Mouse (Mus musculus) hindbrain, embryonic 14.5 days (tissue): ENCODE measurements around the gene Zfp30. TPM values are rescaled to one million over a fixed set of nuclear protein-coding genes. Genes with fewer than 3 reads are reported as not detected.

Experiments
- ATAC-seq: fragments of 200-750 bp; cut with Nextera tagmentation; 2 replicates; pipeline ENCODE4 v1.8.0; 2017; ENCODE audit warnings: moderate number of reproducible peaks, mild to moderate bottlenecking, moderate TSS enrichment, moderate library complexity; ENCODE audit not compliant: low FRiP score
- DNase-seq: peaks from one replicate; pipeline ENCODE4 v3.0.0-alpha.2; 2015; ENCODE audit warnings: low spot score
- H3K27ac ChIP-seq: fragments of 300-500 bp; sonication (generic); 2 replicates; pipeline ENCODE4 v1.5.1; 2014; ENCODE audit warnings: mild to moderate bottlenecking, moderate library complexity
- H3K27me3 ChIP-seq: fragments of 300-500 bp; sonication (generic); 2 replicates; pipeline ENCODE4 v1.6.1; 2014; ENCODE audit warnings: mild to moderate bottlenecking, low read length, mixed read lengths; ENCODE audit not compliant: control insufficient read depth, insufficient read depth
- H3K36me3 ChIP-seq: fragments of 300-500 bp; sonication (generic); replicated peaks from 2 replicates; pipeline ENCODE4 v1.6.1; 2014; ENCODE audit not compliant: control insufficient read depth, insufficient read depth
- H3K4me1 ChIP-seq: fragments of 300-500 bp; sonication (generic); replicated peaks from 2 replicates; pipeline ENCODE4 v1.6.1; 2014; ENCODE audit warnings: antibody characterized with exemption, low read length, mixed read lengths; ENCODE audit not compliant: control insufficient read depth, insufficient read depth
- H3K4me2 ChIP-seq: fragments of 300-500 bp; sonication (generic); replicated peaks from 2 replicates; pipeline ENCODE4 v1.6.1; 2014; ENCODE audit warnings: mild to moderate bottlenecking, moderate library complexity
- H3K4me3 ChIP-seq: fragments of 300-500 bp; sonication (generic); replicated peaks from 2 replicates; pipeline ENCODE4 v1.5.1; 2014; ENCODE audit warnings: mild to moderate bottlenecking, low read length
- H3K9ac ChIP-seq: fragments of 300-500 bp; sonication (generic); 2 replicates; pipeline ENCODE4 v1.6.1; 2014
- H3K9me3 ChIP-seq: fragments of 300-500 bp; sonication (generic); 2 replicates; pipeline ENCODE4 v1.6.1; 2016; ENCODE audit warnings: low read length; ENCODE audit not compliant: control insufficient read depth
- WGBS: fragments of 180-500 bp; shearing (Covaris S2); extraction: QIAGEN DNeasy Blood & Tissue Kit; methylation state at CpG from one replicate; pipeline ENCODE4 v1.1.7; 2014; 5-methylcytosine and 5-hydroxymethylcytosine counted together
- polyA plus RNA-seq: library from polyadenylated mRNA; unstranded; fragments of >200 nt; fragmentation: Nextera tagmentation; extraction: Ambion mirVana; gene quantifications from 2 replicates; pipeline ENCODE4 v1.2.1, GENCODE M21; 2014

The Zfp30 gene
- polyA plus RNA-seq, 1 experiment from 2014 or later: 13.1 TPM

GRCm38 (mm10) chr7:29776568-29776967 is 7.2 kb upstream of the Zfp30 start:
- ATAC-seq (no peak), DNase-seq (no peak)
- Histone ChIP-seq H3K27ac (no peak overlapping the region), H3K27me3 (no peaks in the 10 kb centered on the region), H3K4me2 (no peak overlapping the region), H3K9me3 (no peaks in the 10 kb centered on the region), H3K4me3 (no peak overlapping the region), H3K4me1 (no peaks in the 10 kb centered on the region), H3K9ac (no peak overlapping the region), H3K36me3 (peaks cover 88% of the 10 kb centered on the region)
- 96% methylated on average over 19 of the region's 19 CpGs for WGBS

- Histone ChIP-seq H3K4me1 (no peaks in the 10 kb centered on the region), H3K36me3 (peaks cover 81% of the 10 kb centered on the region), H3K4me2 (no peak overlapping the region), H3K4me3 (no peak overlapping the region), H3K27me3 (no peaks in the 10 kb centered on the region), H3K9me3 (no peaks in the 10 kb centered on the region), H3K9ac (no peak overlapping the region), H3K27ac (no peak overlapping the region)
- DNase-seq (no peak), ATAC-seq (no peak)
- WGBS: 94% methylated on average over 10 of the region's 10 CpGs
These were observed 6.4 kb upstream of the Zfp30 start for GRCm38 (mm10) chr7:29777372-29777771.

- no peak for DNase-seq
These were observed 1.2 kb downstream of the Zfp30 start for GRCm38 (mm10) chr7:29785023-29785422.

DNA sequence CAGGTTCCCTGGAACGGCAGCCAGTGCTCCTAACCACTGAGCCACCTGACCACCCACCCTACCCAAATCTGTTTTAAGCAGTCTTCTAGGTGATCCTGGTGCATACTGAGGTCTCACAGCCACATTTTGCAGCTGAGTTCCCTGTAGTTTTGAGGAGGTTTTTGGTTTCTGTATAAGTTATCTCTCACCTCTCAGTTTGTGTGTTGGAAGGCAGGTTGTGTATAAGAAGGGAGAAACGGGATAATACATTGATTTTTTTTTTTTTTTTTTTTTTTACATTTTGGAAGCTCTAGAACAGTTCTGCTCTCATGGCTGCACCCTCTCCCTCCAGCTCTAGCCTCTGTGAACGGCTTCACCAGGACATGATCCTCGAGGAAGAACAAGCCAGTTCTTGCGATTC is 2.1 kb downstream of the Zfp30 start:
- H3K4me1 ChIP-seq: peaks cover 16% of the 10 kb centered on the region
- ATAC-seq (no peak), DNase-seq (no peak)
- peak overlapping the region; percentile 77 for H3K4me3 ChIP-seq
- no peaks in the 10 kb centered on the region for H3K27me3 ChIP-seq
- 82% methylated on average over 5 of the region's 5 CpGs for WGBS
- no peaks in the 10 kb centered on the region for H3K9me3 ChIP-seq
- no peak overlapping the region for H3K27ac ChIP-seq
- peak overlapping the region; percentile 85 for H3K9ac ChIP-seq
- peaks cover 40% of the 10 kb centered on the region for H3K36me3 ChIP-seq
- peak overlapping the region; percentile 79 for H3K4me2 ChIP-seq

More at GRCm38 (mm10) chr7:29785023-29785422, 1.2 kb downstream of the Zfp30 start:
- Histone ChIP-seq H3K36me3 (peaks cover 38% of the 10 kb centered on the region), H3K4me2 (peak overlapping the region; percentile 79), H3K27ac (no peak overlapping the region), H3K9ac (peak overlapping the region; percentile 85), H3K4me1 (peaks cover 16% of the 10 kb centered on the region), H3K27me3 (no peaks in the 10 kb centered on the region), H3K9me3 (no peaks in the 10 kb centered on the region), H3K4me3 (peak overlapping the region; percentile 77)
- no peak for ATAC-seq
- WGBS: 56% methylated on average over 8 of the region's 8 CpGs

GRCm38 (mm10) chr7:29792906-29793305 is 9.1 kb downstream of the Zfp30 start:
- H3K4me2 ChIP-seq: no peak overlapping the region
- H3K27ac ChIP-seq: no peak overlapping the region
- 32% methylated on average over 27 of the region's 27 CpGs for WGBS
- H3K9me3 ChIP-seq: peaks cover 10% of the 10 kb centered on the region
- no peaks in the 10 kb centered on the region for H3K27me3 ChIP-seq
- ATAC-seq (no peak), DNase-seq (no peak)
- no peak overlapping the region for H3K9ac ChIP-seq
- H3K4me3 ChIP-seq: no peak overlapping the region
- H3K4me1 ChIP-seq: no peaks in the 10 kb centered on the region
- H3K36me3 ChIP-seq: peaks cover 66% of the 10 kb centered on the region

DNA sequence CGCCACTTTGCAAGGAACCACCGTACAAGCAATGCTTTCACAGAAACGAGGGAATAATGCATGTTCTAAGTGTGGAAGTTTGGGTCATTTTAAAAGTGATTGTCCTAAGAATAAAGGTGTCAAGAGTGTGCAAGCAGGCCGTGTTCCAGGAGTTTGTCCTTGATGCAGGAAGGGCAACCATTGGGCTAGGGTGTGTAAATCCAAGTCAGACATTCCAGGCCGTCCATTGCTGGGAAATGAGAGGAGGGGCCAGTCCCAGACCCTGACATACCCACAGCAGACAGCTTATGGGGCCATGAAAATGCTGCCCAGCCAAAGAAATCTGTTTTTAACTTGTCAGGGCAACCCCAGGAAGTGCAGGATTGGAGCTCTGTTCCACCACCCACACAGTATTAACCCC is 23.2 kb downstream of the Zfp30 start:
- WGBS: 82% methylated on average over 5 of the region's 5 CpGs
- no peaks in the 10 kb centered on the region for H3K4me1 ChIP-seq
- no peaks in the 10 kb centered on the region for H3K27me3 ChIP-seq
- H3K9me3 ChIP-seq: 0 out of 2 replicates have a peak, but pooled peaks cover 12% of the 10 kb centered on the region
- H3K27ac ChIP-seq: no peak overlapping the region
- no peak for ATAC-seq
- no peak overlapping the region for H3K4me2 ChIP-seq
- no peaks in the 10 kb centered on the region for H3K36me3 ChIP-seq
- H3K4me3 ChIP-seq: no peak overlapping the region
- no peak for DNase-seq
- H3K9ac ChIP-seq: no peak overlapping the region

DNA sequence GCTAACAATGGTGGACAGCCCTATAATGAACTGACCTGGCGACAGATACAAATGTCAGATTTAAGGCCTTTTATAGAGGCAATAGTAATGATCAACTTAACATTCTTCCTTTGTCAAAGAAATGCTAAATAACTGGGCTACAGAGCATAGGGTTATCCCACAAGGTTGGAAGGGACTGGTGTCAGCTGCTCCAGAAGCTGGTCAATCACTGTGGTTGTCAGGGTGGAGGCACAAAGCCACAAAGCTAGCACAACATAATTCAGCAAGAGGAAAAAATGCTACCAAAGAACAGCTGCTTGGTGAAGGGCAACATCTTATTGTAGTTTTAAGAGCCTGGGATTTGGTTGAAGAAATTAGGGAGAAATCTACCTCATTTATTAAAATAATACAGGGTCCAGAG is 28.4 kb downstream of the Zfp30 start:
- Histone ChIP-seq H3K4me2 (no peak overlapping the region), H3K9me3 (0 out of 2 replicates have a peak, but pooled peaks cover 12% of the 10 kb centered on the region), H3K4me1 (peaks cover 18% of the 10 kb centered on the region), H3K4me3 (no peak overlapping the region), H3K36me3 (no peaks in the 10 kb centered on the region), H3K27me3 (no peaks in the 10 kb centered on the region), H3K27ac (no peak overlapping the region), H3K9ac (no peak overlapping the region)
- ATAC-seq (no peak), DNase-seq (no peak)
- WGBS: 94% methylated on average over 1 of the region's 1 CpGs

- Histone ChIP-seq H3K27me3 (no peaks in the 10 kb centered on the region), H3K4me1 (peaks cover 32% of the 10 kb centered on the region), H3K9me3 (0 out of 2 replicates have a peak, but pooled peaks cover 7% of the 10 kb centered on the region), H3K36me3 (no peaks in the 10 kb centered on the region), H3K27ac (no peak overlapping the region), H3K4me3 (peak overlapping the region; percentile 44), H3K4me2 (peak overlapping the region; percentile 65), H3K9ac (no peak overlapping the region)
- ATAC-seq (no peak), DNase-seq (no peak)
- 94% methylated on average over 2 of the region's 2 CpGs for WGBS
These were observed 30.6 kb downstream of the Zfp30 start for GRCm38 (mm10) chr7:29814381-29814780.

GRCm38 (mm10) chr7:29815061-29815784 is 31.4 kb downstream of the Zfp30 start:
- Histone ChIP-seq H3K36me3 (no peaks in the 10 kb centered on the region), H3K4me1 (peaks cover 35% of the 10 kb centered on the region), H3K4me3 (peak overlapping the region; percentile 44), H3K9me3 (0 out of 2 replicates have a peak, but pooled peaks cover 6% of the 10 kb centered on the region), H3K4me2 (peak overlapping the region; percentile 65), H3K9ac (peak overlapping the region; percentile 70), H3K27ac (peak overlapping the region; percentile 62), H3K27me3 (no peaks in the 10 kb centered on the region)
- WGBS: 3% methylated on average over 12 of the region's 12 CpGs
- DNase-seq (no peak), ATAC-seq (peak; percentile 60)
